ENCODE assay signal across 8 mouse cellular contexts in the genomic region with DNA sequence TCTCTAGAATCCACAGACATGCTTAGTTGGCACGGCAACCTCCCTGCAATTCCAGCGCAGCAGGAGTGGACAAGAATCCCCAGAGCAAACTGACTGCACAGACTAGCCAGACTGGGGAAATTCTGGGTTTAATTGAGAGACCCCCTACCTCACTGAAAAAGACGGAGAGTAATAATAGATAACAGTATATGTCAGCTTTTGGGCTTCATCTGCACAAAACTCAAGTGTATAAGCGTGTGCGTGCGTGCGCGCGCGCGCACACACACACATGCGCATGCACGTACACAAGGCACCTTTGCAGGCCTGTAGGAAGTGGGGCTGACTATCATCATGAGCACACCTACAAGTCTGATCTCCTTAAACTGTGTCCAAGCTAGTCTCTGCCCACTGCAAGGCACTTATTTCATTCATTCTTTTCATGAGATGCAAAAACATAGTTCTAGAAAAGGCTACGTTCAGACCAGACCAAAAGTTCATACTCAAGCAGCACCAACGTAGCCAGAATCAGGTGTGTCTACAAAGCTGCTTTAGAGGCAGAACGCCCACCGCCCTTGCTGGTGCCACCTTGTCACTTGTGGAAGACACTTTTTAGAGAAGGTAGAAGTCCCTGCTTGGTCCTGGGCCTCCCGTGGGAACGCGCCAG.
A peak's percentile ranks its signal among the peaks of the same experiment; 100 is the strongest.
DNase-seq lines count a peak whose midpoint lies in the region; ATAC-seq and TF ChIP-seq lines count a peak whose summit lies in the region.

No protein-coding gene starts in this region.

- TF ChIP-seq POLR2A in myocyte (IDR thresholded peaks at IDR 0.05; ENCODE audit: insufficient read length, low read depth) = no peak

- no peaks in the 10 kb centered on the region for H3K4me1 ChIP-seq in kidney, postnatal 0 days (replicated peaks; ENCODE audit: insufficient read depth, low read length)

- no peaks in the 10 kb centered on the region for H3K79me2 ChIP-seq in myocyte (ENCODE audit: control insufficient read depth, insufficient read depth)

- no peaks in the 10 kb centered on the region for H3K36me3 ChIP-seq in kidney, postnatal 0 days (ENCODE audit: insufficient read depth, low read length)
- no peaks in the 10 kb centered on the region for H3K36me3 ChIP-seq in myocyte (ENCODE audit: control insufficient read depth, insufficient read depth)

- H3K9ac ChIP-seq in kidney, postnatal 0 days (ENCODE audit: low read depth, low read length) = peak overlapping the region; percentile 40; the same call in 1 of the 2 replicates

- H3K9me3 ChIP-seq in kidney, postnatal 0 days (replicated peaks; ENCODE audit: low read length) = no peaks in the 10 kb centered on the region

- DNase-seq in kidney, postnatal 0 days (ENCODE audit: low spot score) = peak; percentile 16
- no peak for DNase-seq in kidney, postnatal 36 days
- peak; percentile 33 for DNase-seq in embryo, embryonic 9.5 days (ENCODE audit: extremely low spot score)
- DNase-seq in induced T-regulatory cell, adult 2 months (ENCODE audit: low read depth) = peak; percentile 7
- DNase-seq in urinary bladder, postnatal 25 days (ENCODE audit: low spot score) = no peak
- DNase-seq in right cerebral cortex, postnatal 36 days (ENCODE audit: low spot score in 2 of 2) = no peak
- DNase-seq in adrenal gland, postnatal 4 days (ENCODE audit: low spot score in 2 of 2) = no peak

- no peak for ATAC-seq in kidney, postnatal 0 days (replicated peaks; ENCODE audit: low FRiP score, low read depth)

- peak overlapping the region; percentile 95 for H3K4me2 ChIP-seq in kidney, postnatal 0 days (ENCODE audit: low read length)
- peak overlapping the region; percentile 46 for H3K4me2 ChIP-seq in myocyte (ENCODE audit: low read depth)

- WGBS in kidney, postnatal 0 days = 17% methylated on average over 20 of the region's 20 CpGs

- H3K27ac ChIP-seq in kidney, postnatal 0 days = no peak overlapping the region

- TF ChIP-seq CTCF in kidney, postnatal 0 days (IDR thresholded peaks at IDR 0.05; ENCODE audit: low read depth) = no peak

- H3K4me3 ChIP-seq in kidney, postnatal 0 days (replicated peaks; ENCODE audit: low read depth, low read length) = peak overlapping the region; percentile 47
- no peak overlapping the region for H3K4me3 ChIP-seq in myocyte

- peaks cover 4% of the 10 kb centered on the region; the same call in 1 of the 2 replicates for H3K27me3 ChIP-seq in kidney, postnatal 0 days (ENCODE audit: insufficient read depth, low read length)
- H3K27me3 ChIP-seq in myocyte (ENCODE audit: control insufficient read depth, insufficient read depth, insufficient read length) = no peaks in the 10 kb centered on the region

- no peak overlapping the region for H3ac ChIP-seq in myocyte (ENCODE audit: control insufficient read depth, insufficient read length)

TF ChIP-seq in myocyte, 11 proteins besides CTCF, POLR2A, EP300 and RAD21:
- TF ChIP-seq MYOD1 (IDR thresholded peaks at IDR 0.05; ENCODE audit: control insufficient read depth in 1 of 3, insufficient read length in 2 of 3, low read depth in 2 of 3) (no peak), MYOG (IDR thresholded peaks at IDR 0.05; ENCODE audit: control insufficient read depth in 1 of 3, insufficient read depth in 1 of 3, insufficient read length in 2 of 3, low read depth in 2 of 3) (no peak), SRF (IDR thresholded peaks at IDR 0.05; ENCODE audit: control insufficient read depth, insufficient read length, low read depth) (no peak), REST (IDR thresholded peaks at IDR 0.05; ENCODE audit: insufficient read depth, insufficient read length) (no peak), MAX (IDR thresholded peaks at IDR 0.05; ENCODE audit: low read depth) (no peak), CEBPB (IDR thresholded peaks at IDR 0.05; ENCODE audit: insufficient read depth, poor library complexity, severe bottlenecking) (no peak), TCF12 (IDR thresholded peaks at IDR 0.05; ENCODE audit: insufficient read depth, poor library complexity, severe bottlenecking) (no peak), E2F4 (IDR thresholded peaks at IDR 0.05; ENCODE audit: insufficient read depth) (no peak), POLR2AphosphoS2 (IDR thresholded peaks at IDR 0.05; ENCODE audit: insufficient read length, low read depth) (no peak), USF1 (IDR thresholded peaks at IDR 0.05; ENCODE audit: low read depth) (no peak), TCF3 (IDR thresholded peaks at IDR 0.05; ENCODE audit: insufficient read length, low read depth) (no peak)

Comparison
In these comparisons a context has a peak if more than half of its experiments do, and no peak if none do; other contexts are left out.
1. DNase-seq: peak in kidney, postnatal 0 days (single experiment), embryo, embryonic 9.5 days (single experiment) and induced T-regulatory cell, adult 2 months (single experiment); none in kidney, postnatal 36 days (0 of 2), urinary bladder, postnatal 25 days (single experiment), right cerebral cortex, postnatal 36 days (0 of 2) and adrenal gland, postnatal 4 days (0 of 2).